Mouse (Mus musculus) stomach, postnatal 0 days (tissue): ENCODE measurements at regions not wholly inside any gene's neighbourhood (a gene's known extent, or its start where the extent isn't known, plus 50 kb on each side); places are given as distances from the start of the nearest gene placed in this dataset.

Experiments
- CTCF ChIP-seq: IDR thresholded peaks from 2 replicates; pipeline ENCODE4 v1.5.1; 2016; ENCODE audit warnings: antibody characterized with exemption, low read depth, mild to moderate bottlenecking, moderate library complexity
- EP300 ChIP-seq: optimal IDR thresholded peaks from 2 replicates; pipeline ENCODE3; 2016; ENCODE audit warnings: antibody characterized with exemption

- TF ChIP-seq CTCF = peak; percentile 68
- no peak for TF ChIP-seq EP300
These were observed 131.9 kb upstream of the Slc24a2 start for GRCm38 (mm10) chr4:87362201-87362600.
